ENCODE assay signal across 8 mouse cellular contexts in genomic region chr8:118286282-118287180, GRCm38 (mm10). TPM values are rescaled to one million over a fixed set of nuclear protein-coding genes. Genes with fewer than 3 reads are reported as not detected.
DNase-seq lines count a peak whose midpoint lies in the region; ATAC-seq and TF ChIP-seq lines count a peak whose summit lies in the region.

No protein-coding gene starts in this region.

- H3K9ac ChIP-seq in heart, postnatal 0 days (replicated peaks; ENCODE audit: low read depth, low read length): peak overlapping the region; percentile 30
- no peak overlapping the region for H3K9ac ChIP-seq in midbrain, embryonic 15.5 days

- no peaks in the 10 kb centered on the region for H3K36me3 ChIP-seq in heart, postnatal 0 days (replicated peaks; ENCODE audit: control insufficient read depth, insufficient read depth, low read length)
- H3K36me3 ChIP-seq in midbrain, embryonic 15.5 days (replicated peaks): no peaks in the 10 kb centered on the region

- 4% methylated on average over 10 of the region's 10 CpGs for WGBS in heart, postnatal 0 days
- 37% methylated on average over 10 of the region's 10 CpGs for WGBS in midbrain, embryonic 15.5 days

- H3K4me3 ChIP-seq in heart, postnatal 0 days (ENCODE audit: low read depth, low read length): 0 out of 2 replicates have a peak overlapping the region, but pooled peaks have one; percentile 2
- H3K4me3 ChIP-seq in midbrain, embryonic 15.5 days: peak overlapping the region; percentile 52

- TF ChIP-seq CTCF in heart, postnatal 0 days (IDR thresholded peaks at IDR 0.05; ENCODE audit: low read depth): no peak

- peak overlapping the region; percentile 89 for H3K4me2 ChIP-seq in heart, postnatal 0 days (ENCODE audit: low read depth, low read length)
- H3K4me2 ChIP-seq in midbrain, embryonic 15.5 days: peak overlapping the region; percentile 90

- peaks cover 68% of the 10 kb centered on the region for H3K4me1 ChIP-seq in heart, postnatal 0 days (ENCODE audit: control insufficient read depth, insufficient read depth)
- H3K4me1 ChIP-seq in midbrain, embryonic 15.5 days: peaks cover 36% of the 10 kb centered on the region

- peak; percentile 55 for ATAC-seq in heart, postnatal 0 days (ENCODE audit: insufficient read depth, low read depth)
- ATAC-seq in midbrain, embryonic 15.5 days (replicated peaks): no peak

- H3K9me3 ChIP-seq in heart, postnatal 0 days (replicated peaks; ENCODE audit: control insufficient read depth, low read length): no peaks in the 10 kb centered on the region
- no peaks in the 10 kb centered on the region for H3K9me3 ChIP-seq in midbrain, embryonic 15.5 days

- no peak for TF ChIP-seq EP300 in heart, postnatal 0 days (IDR thresholded peaks at IDR 0.05; ENCODE audit: low read depth)

- DNase-seq in cerebellum, postnatal 10 days: peak; percentile 32 to 44
- no peak for DNase-seq in cerebellum, postnatal 4 days (ENCODE audit: low spot score in 2 of 2)
- peak; percentile 39 for DNase-seq in fibroblast of lung, adult 2 months (ENCODE audit: low read depth)
- DNase-seq in heart, postnatal 0 days (ENCODE audit: low spot score): peak; percentile 81
- DNase-seq in layer of hippocampus, adult 11-12 months (ENCODE audit: low spot score): no peak
- DNase-seq in embryo, embryonic 10 days (ENCODE audit: low spot score): no peak
- DNase-seq in right cerebral cortex, postnatal 10 days (ENCODE audit: low spot score in 2 of 2): no peak

- H3K27me3 ChIP-seq in heart, postnatal 0 days (ENCODE audit: control insufficient read depth, insufficient read depth, low read length): no peaks in the 10 kb centered on the region
- no peaks in the 10 kb centered on the region for H3K27me3 ChIP-seq in midbrain, embryonic 15.5 days (replicated peaks)

- H3K27ac ChIP-seq in heart, postnatal 0 days (ENCODE audit: low read depth): peak overlapping the region; percentile 98
- H3K27ac ChIP-seq in midbrain, embryonic 15.5 days: no peak overlapping the region

RNA-seq across cellular contexts. Expression of gene Cdh13, which starts 3.0 kb away (rescaled TPM):
- total RNA-seq in heart, postnatal 0 days (2014; rRNA removed; ENCODE audit: low replicate concordance): 109 and 126 TPM in 2 replicates
- 136 TPM in 2 replicates for polyA plus RNA-seq in heart, postnatal 0 days (2015; fragmentation: Nextera tagmentation; extraction: Ambion mirVana)
- 110 TPM in 2 replicates for polyA plus RNA-seq in midbrain, embryonic 15.5 days (2015; fragmentation: Nextera tagmentation; extraction: Ambion mirVana)

Comparison
In these comparisons a context has a peak if more than half of its experiments do, and no peak if none do; other contexts are left out.
1. DNase-seq: peak in cerebellum, postnatal 10 days (2 of 2), fibroblast of lung, adult 2 months (single experiment) and heart, postnatal 0 days (single experiment); none in cerebellum, postnatal 4 days (0 of 2), layer of hippocampus, adult 11-12 months (single experiment), embryo, embryonic 10 days (single experiment) and right cerebral cortex, postnatal 10 days (0 of 2).